Mouse (Mus musculus) olfactory bulb, adult 2 months (tissue): ENCODE data around the gene Prkag2.

ENCODE experiments used
- CTCF ChIP-seq: fragments of 200-500 bp; IDR thresholded peaks from 2 replicates; pipeline ENCODE4 v1.5.1; 2012; ENCODE audit warnings: low read depth, mild to moderate bottlenecking, low read length, moderate library complexity; ENCODE audit not compliant: insufficient read depth
- POLR2A ChIP-seq: fragments of 200-500 bp; IDR thresholded peaks from 2 replicates; pipeline ENCODE4 v1.6.1; 2012; ENCODE audit warnings: mild to moderate bottlenecking, low read depth, low read length, moderate library complexity; ENCODE audit not compliant: insufficient read depth

GRCm38 (mm10) chr5:24821403-24821841 is 279.0 kb downstream of the Prkag2 start:
- no peak for TF ChIP-seq POLR2A
- TF ChIP-seq CTCF = no peak
